Mouse (Mus musculus): ENCODE measurements at regions not wholly inside any gene's neighbourhood (a gene's known extent, or its start where the extent isn't known, plus 50 kb on each side); places are given as distances from the start of the nearest gene placed in this dataset.

GRCm38 (mm10) chr4:119018573-119018972, 57.2 kb downstream of the Lao1 start:
- TF ChIP-seq CTCF (IDR thresholded peaks at IDR 0.05): no peak
- TF ChIP-seq EP300 (IDR thresholded peaks at IDR 0.05): no peak
